ENCODE assay signal across 16 mouse cellular contexts in genomic region chr4:132818442-132818841, GRCm38 (mm10). TPM values are rescaled to one million over a fixed set of nuclear protein-coding genes. Genes with fewer than 3 reads are reported as not detected.
"Had no signal": no experiment of that assay in that cellular context is flagged by ENCODE, and none has a peak within 500 bp of the region (broad histone marks: within the 10 kb centered on the region; RNA-seq: fewer than 3 reads in every experiment).

No protein-coding gene starts in this region.

- H3K27me3 ChIP-seq: liver, embryonic 13.5 days; neural tube, embryonic 15.5 days had no signal

- H3K36me3 ChIP-seq: limb, embryonic 10.5 days; liver, embryonic 13.5 days; midbrain, embryonic 10.5 days; neural tube, embryonic 15.5 days had no signal

- DNase-seq: kidney, adult 11 months; kidney, postnatal 14 days; layer of hippocampus, postnatal 36 days; liver, embryonic 13.5 days; lung, adult 2 months; lung, postnatal 4 days; midbrain, embryonic 14.5 days; right cerebral cortex, postnatal 4 days; spleen, adult 18-20 months; thymus, adult 2 months; thymus, postnatal 25 days had no signal

- H3K4me1 ChIP-seq: limb, embryonic 10.5 days; liver, embryonic 13.5 days; midbrain, embryonic 10.5 days; neural tube, embryonic 15.5 days had no signal

- H3K9ac ChIP-seq: liver, embryonic 13.5 days; neural tube, embryonic 15.5 days had no signal

- H3K27ac ChIP-seq: limb, embryonic 10.5 days; liver, embryonic 13.5 days; midbrain, embryonic 10.5 days; neural tube, embryonic 15.5 days had no signal

- H3K4me3 ChIP-seq: limb, embryonic 10.5 days; liver, embryonic 13.5 days; midbrain, embryonic 10.5 days; myocyte; neural tube, embryonic 15.5 days had no signal

- H3K4me2 ChIP-seq: liver, embryonic 13.5 days; neural tube, embryonic 15.5 days had no signal

- ATAC-seq: lung, postnatal 0 days had no signal

- H3K9me3 ChIP-seq: limb, embryonic 10.5 days; liver, embryonic 13.5 days; neural tube, embryonic 15.5 days had no signal

RNA-seq across cellular contexts. Expression of gene Themis2, which starts 22.3 kb away (rescaled TPM):
- polyA plus RNA-seq: myocyte had no signal
